Mouse (Mus musculus): ENCODE results near the gene Gabrr3. TPM values are rescaled to one million over a fixed set of nuclear protein-coding genes. Genes with fewer than 3 reads are reported as not detected.

Gene Gabrr3
- polyA plus RNA-seq, 1 experiment from 2014 or later: not detected

DNA sequence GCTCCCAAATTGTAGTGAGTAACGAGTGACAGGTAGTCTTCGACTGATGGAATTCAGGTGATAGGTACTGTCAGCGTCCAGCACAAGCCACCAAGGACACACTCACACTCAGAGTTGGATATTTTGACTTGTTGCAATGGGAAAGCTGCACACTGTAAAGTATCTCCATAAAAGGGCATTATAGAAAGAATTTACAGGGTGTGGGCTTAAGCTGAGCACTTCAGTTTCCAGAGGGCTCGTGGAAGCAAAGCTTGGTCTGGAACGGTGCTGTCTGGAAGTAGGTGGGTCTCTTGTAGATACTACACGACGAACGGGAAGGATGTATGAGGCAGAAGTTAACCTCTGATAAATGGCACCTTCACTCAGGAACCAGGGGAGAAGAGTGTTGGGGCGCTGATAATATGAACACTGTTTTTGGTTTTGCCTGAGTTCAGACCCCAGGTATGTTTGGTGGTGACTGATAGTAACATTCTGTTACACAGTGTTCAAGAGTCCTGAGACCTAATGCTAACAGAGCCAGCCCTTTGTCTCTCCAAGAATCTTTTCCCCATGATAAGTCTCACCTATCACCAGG is 80.9 kb downstream of the Gabrr3 start:
- H3K36me3 ChIP-seq (ENCODE audit: control insufficient read depth, insufficient read depth, low read length): peaks cover 33% of the 10 kb centered on the region
- 84% methylated on average over 9 of the region's 9 CpGs for WGBS

GRCm38 (mm10) chr16:59493199-59493598 is 86.1 kb downstream of the Gabrr3 start:
- ATAC-seq (ENCODE audit: low read depth): no peak
- WGBS: 87% methylated on average over 14 of the region's 14 CpGs
- H3K9ac ChIP-seq (ENCODE audit: low read length): no peak overlapping the region
- no peaks in the 10 kb centered on the region for H3K9me3 ChIP-seq (ENCODE audit: control insufficient read depth, low read length)
- no peaks in the 10 kb centered on the region for H3K27me3 ChIP-seq (ENCODE audit: control insufficient read depth, insufficient read depth, low read depth, low read length)
- no peak overlapping the region for H3K4me2 ChIP-seq (ENCODE audit: low read depth, low read length)
- no peak overlapping the region for H3K4me3 ChIP-seq (ENCODE audit: low read length)
- no peak overlapping the region for H3K27ac ChIP-seq (ENCODE audit: low read length)
- peaks cover 23% of the 10 kb centered on the region for H3K36me3 ChIP-seq (ENCODE audit: control insufficient read depth, insufficient read depth, low read length)
- no peaks in the 10 kb centered on the region for H3K4me1 ChIP-seq (replicated peaks; ENCODE audit: control insufficient read depth, insufficient read depth, low read length)

More for the DNA sequence above, 80.9 kb downstream of the Gabrr3 start:
- H3K9ac ChIP-seq (ENCODE audit: low read length): no peak overlapping the region
- no peak overlapping the region for H3K27ac ChIP-seq (ENCODE audit: low read length)
- no peaks in the 10 kb centered on the region for H3K9me3 ChIP-seq (ENCODE audit: control insufficient read depth, low read length)
- ATAC-seq (ENCODE audit: low read depth): no peak
- H3K27me3 ChIP-seq (ENCODE audit: control insufficient read depth, insufficient read depth, low read depth, low read length): no peaks in the 10 kb centered on the region
- H3K4me2 ChIP-seq (ENCODE audit: low read depth, low read length): no peak overlapping the region
- H3K4me1 ChIP-seq (replicated peaks; ENCODE audit: control insufficient read depth, insufficient read depth, low read length): no peaks in the 10 kb centered on the region
- H3K4me3 ChIP-seq (ENCODE audit: low read length): no peak overlapping the region

GRCm38 (mm10) chr16:59497947-59498346 is 90.8 kb downstream of the Gabrr3 start:
- Histone ChIP-seq H3K9me3 (ENCODE audit: control insufficient read depth, low read length) (no peaks in the 10 kb centered on the region), H3K4me1 (replicated peaks; ENCODE audit: control insufficient read depth, insufficient read depth, low read length) (no peaks in the 10 kb centered on the region), H3K27ac (ENCODE audit: low read length) (no peak overlapping the region), H3K36me3 (ENCODE audit: control insufficient read depth, insufficient read depth, low read length) (0 out of 2 replicates have a peak, but pooled peaks cover 6% of the 10 kb centered on the region), H3K4me3 (ENCODE audit: low read length) (no peak overlapping the region), H3K4me2 (ENCODE audit: low read depth, low read length) (no peak overlapping the region), H3K9ac (ENCODE audit: low read length) (no peak overlapping the region), H3K27me3 (ENCODE audit: control insufficient read depth, insufficient read depth, low read depth, low read length) (no peaks in the 10 kb centered on the region)
- ATAC-seq (ENCODE audit: low read depth): no peak
- WGBS: 71% methylated on average over 1 of the region's 1 CpGs

GRCm38 (mm10) chr16:59499180-59499579 is 92.0 kb downstream of the Gabrr3 start:
- H3K9ac ChIP-seq (ENCODE audit: low read length): no peak overlapping the region
- no peaks in the 10 kb centered on the region for H3K9me3 ChIP-seq (ENCODE audit: control insufficient read depth, low read length)
- H3K36me3 ChIP-seq (ENCODE audit: control insufficient read depth, insufficient read depth, low read length): 0 out of 2 replicates have a peak, but pooled peaks cover 5% of the 10 kb centered on the region
- H3K4me3 ChIP-seq (ENCODE audit: low read length): no peak overlapping the region
- H3K27me3 ChIP-seq (ENCODE audit: control insufficient read depth, insufficient read depth, low read depth, low read length): no peaks in the 10 kb centered on the region
- no peak overlapping the region for H3K4me2 ChIP-seq (ENCODE audit: low read depth, low read length)
- no peak for ATAC-seq (ENCODE audit: low read depth)
- no peak overlapping the region for H3K27ac ChIP-seq (ENCODE audit: low read length)
- 91% methylated on average over 3 of the region's 3 CpGs for WGBS
- H3K4me1 ChIP-seq (replicated peaks; ENCODE audit: control insufficient read depth, insufficient read depth, low read length): no peaks in the 10 kb centered on the region

GRCm38 (mm10) chr16:59509830-59510229 is 102.7 kb downstream of the Gabrr3 start:
- Histone ChIP-seq H3K27ac (ENCODE audit: low read length) (no peak overlapping the region), H3K27me3 (ENCODE audit: control insufficient read depth, insufficient read depth, low read depth, low read length) (no peaks in the 10 kb centered on the region), H3K9ac (ENCODE audit: low read length) (no peak overlapping the region), H3K4me3 (ENCODE audit: low read length) (no peak overlapping the region), H3K4me1 (replicated peaks; ENCODE audit: control insufficient read depth, insufficient read depth, low read length) (no peaks in the 10 kb centered on the region), H3K4me2 (ENCODE audit: low read depth, low read length) (no peak overlapping the region), H3K36me3 (ENCODE audit: control insufficient read depth, insufficient read depth, low read length) (0 out of 2 replicates have a peak, but pooled peaks cover 4% of the 10 kb centered on the region), H3K9me3 (ENCODE audit: control insufficient read depth, low read length) (no peaks in the 10 kb centered on the region)
- ATAC-seq (ENCODE audit: low read depth): no peak
- 90% methylated on average over 5 of the region's 5 CpGs for WGBS

Other genes with a start within 250 kb of the Gabrr3 start
- not detected in 2 replicates for gene Olfr196, start 236.9 kb upstream of the Gabrr3 start, polyA plus RNA-seq (2015; fragmentation: Nextera tagmentation; extraction: Ambion mirVana)
- gene Olfr198, start 203.8 kb upstream of the Gabrr3 start, polyA plus RNA-seq (2015; fragmentation: Nextera tagmentation; extraction: Ambion mirVana): not detected in 2 replicates
- not detected in 2 replicates for gene Olfr199, start 187.6 kb upstream of the Gabrr3 start, polyA plus RNA-seq (2015; fragmentation: Nextera tagmentation; extraction: Ambion mirVana)
- not detected in 2 replicates for gene Olfr201, start 134.7 kb upstream of the Gabrr3 start, polyA plus RNA-seq (2015; fragmentation: Nextera tagmentation; extraction: Ambion mirVana)
- not detected in 2 replicates for gene Olfr202, start 120.5 kb upstream of the Gabrr3 start, polyA plus RNA-seq (2015; fragmentation: Nextera tagmentation; extraction: Ambion mirVana)
- not detected in 2 replicates for gene Olfr203, start 108.5 kb upstream of the Gabrr3 start, polyA plus RNA-seq (2015; fragmentation: Nextera tagmentation; extraction: Ambion mirVana)
- gene Olfr204, start 89.1 kb upstream of the Gabrr3 start, polyA plus RNA-seq (2015; fragmentation: Nextera tagmentation; extraction: Ambion mirVana): not detected in 2 replicates
- gene Olfr205, start 76.2 kb upstream of the Gabrr3 start, polyA plus RNA-seq (2015; fragmentation: Nextera tagmentation; extraction: Ambion mirVana): not detected in 2 replicates
- not detected in 2 replicates for gene Olfr206, start 58.1 kb upstream of the Gabrr3 start, polyA plus RNA-seq (2015; fragmentation: Nextera tagmentation; extraction: Ambion mirVana)
- not detected in 2 replicates for gene Olfr209, start 43.3 kb upstream of the Gabrr3 start, polyA plus RNA-seq (2015; fragmentation: Nextera tagmentation; extraction: Ambion mirVana)
- 24.9 and 26.6 TPM in 2 replicates for gene Riox2, start 64.4 kb downstream of the Gabrr3 start, polyA plus RNA-seq (2015; fragmentation: Nextera tagmentation; extraction: Ambion mirVana)
- 5.5 and 6.0 TPM in 2 replicates for gene Crybg3, start 193.6 kb downstream of the Gabrr3 start, polyA plus RNA-seq (2015; fragmentation: Nextera tagmentation; extraction: Ambion mirVana)
- 32.3 and 36.5 TPM in 2 replicates for gene Arl6, start 232.1 kb downstream of the Gabrr3 start, polyA plus RNA-seq (2015; fragmentation: Nextera tagmentation; extraction: Ambion mirVana)

Measured in lung, embryonic 16.5 days (tissue).